Mouse (Mus musculus) limb, embryonic 12.5 days (tissue): ENCODE measurements around the gene Fam229b. TPM values are rescaled to one million over a fixed set of nuclear protein-coding genes. Genes with fewer than 3 reads are reported as not detected.

Experiments
- ATAC-seq: fragments of 200-750 bp; cut with Nextera tagmentation; 2 replicates; pipeline ENCODE4 v1.8.0; 2017; ENCODE audit warnings: low read depth, moderate TSS enrichment; ENCODE audit not compliant: insufficient number of reproducible peaks, insufficient read depth, low FRiP score, low TSS enrichment
- H3K27ac ChIP-seq: fragments of 300-500 bp; sonication (generic); 2 replicates; pipeline ENCODE4 v1.5.1; 2016; ENCODE audit warnings: mild to moderate bottlenecking, moderate library complexity
- H3K27me3 ChIP-seq: fragments of 300-500 bp; sonication (generic); 2 replicates; pipeline ENCODE4 v1.6.1; 2016; ENCODE audit warnings: mild to moderate bottlenecking, moderate library complexity
- H3K36me3 ChIP-seq: fragments of 300-500 bp; sonication (generic); 2 replicates; pipeline ENCODE4 v1.6.1; 2016; ENCODE audit warnings: mild to moderate bottlenecking, moderate library complexity
- H3K4me1 ChIP-seq: fragments of 300-500 bp; sonication (generic); replicated peaks from 2 replicates; pipeline ENCODE4 v1.6.1; 2016
- H3K4me2 ChIP-seq: fragments of 300-500 bp; sonication (generic); 2 replicates; pipeline ENCODE4 v1.6.1; 2016; ENCODE audit warnings: mild to moderate bottlenecking, moderate library complexity
- H3K4me3 ChIP-seq: fragments of 300-500 bp; sonication (generic); replicated peaks from 2 replicates; pipeline ENCODE4 v1.5.1; 2016; ENCODE audit warnings: mild to moderate bottlenecking
- H3K9ac ChIP-seq: fragments of 300-500 bp; sonication (generic); replicated peaks from 2 replicates; pipeline ENCODE4 v1.6.1; 2016; ENCODE audit warnings: mild to moderate bottlenecking, moderate library complexity
- H3K9me3 ChIP-seq: fragments of 300-500 bp; sonication (generic); 2 replicates; pipeline ENCODE4 v1.6.1; 2016; ENCODE audit warnings: mild to moderate bottlenecking, moderate library complexity
- WGBS: fragments of 180-500 bp; shearing (Covaris S2); methylation state at CpG from one replicate; pipeline ENCODE4 v1.1.7; 2016; 5-methylcytosine and 5-hydroxymethylcytosine counted together
- polyA plus RNA-seq: library from polyadenylated mRNA; unstranded; fragments of >200 nt; fragmentation: Nextera tagmentation; extraction: Ambion mirVana; gene quantifications from 2 replicates; pipeline ENCODE4 v1.2.1, GENCODE M21; 2016

The Fam229b gene
- polyA plus RNA-seq, 1 experiment from 2014 or later: 15.1 TPM

GRCm38 (mm10) chr10:39165632-39166115, 32.0 kb upstream of the Fam229b start:
- Histone ChIP-seq H3K27ac (no peak overlapping the region), H3K4me3 (0 out of 2 replicates have a peak overlapping the region, but pooled peaks have one; percentile 20), H3K4me2 (peak overlapping the region; percentile 40; the same call in 1 of the 2 replicates), H3K4me1 (peaks cover 31% of the 10 kb centered on the region), H3K9me3 (no peaks in the 10 kb centered on the region), H3K9ac (no peak overlapping the region), H3K36me3 (no peaks in the 10 kb centered on the region), H3K27me3 (no peaks in the 10 kb centered on the region)
- ATAC-seq: no peak
- WGBS: 35% methylated on average over 11 of the region's 11 CpGs

GRCm38 (mm10) chr10:39163694-39164093, 30.0 kb upstream of the Fam229b start, which contains the start of gene Ccn6:
Gene Ccn6 (minus strand): TSS chr10:39163794.
- no peak within 1 kb of the TSS for H3K4me3 ChIP-seq
- no peak within 1 kb of the TSS for H3K27ac ChIP-seq
- H3K9ac ChIP-seq: no peak within 1 kb of the TSS
- H3K4me1 ChIP-seq: peaks cover 15% of the 10 kb centered on the region
- H3K36me3 ChIP-seq: no peaks in the 10 kb centered on the region
- H3K9me3 ChIP-seq: no peaks in the 10 kb centered on the region
- WGBS: 90% methylated on average over 10 of the region's 10 CpGs
- peak within 1 kb of the TSS; percentile 40 for H3K4me2 ChIP-seq
- H3K27me3 ChIP-seq: no peaks in the 10 kb centered on the region
- no peak for ATAC-seq

- no peak for ATAC-seq
- Histone ChIP-seq H3K9me3 (no peaks in the 10 kb centered on the region), H3K36me3 (no peaks in the 10 kb centered on the region), H3K27me3 (no peaks in the 10 kb centered on the region), H3K4me1 (peaks cover 15% of the 10 kb centered on the region), H3K4me2 (peak overlapping the region; percentile 40), H3K4me3 (no peak overlapping the region), H3K9ac (no peak overlapping the region), H3K27ac (no peak overlapping the region)
- WGBS: 16% methylated on average over 18 of the region's 18 CpGs
These were observed 29.2 kb upstream of the Fam229b start for GRCm38 (mm10) chr10:39162666-39163484.

- WGBS: 91% methylated on average over 1 of the region's 1 CpGs
These were observed 27.7 kb upstream of the Fam229b start for GRCm38 (mm10) chr10:39161406-39161805.

GRCm38 (mm10) chr10:39158306-39158705, 24.6 kb upstream of the Fam229b start:
- Histone ChIP-seq H3K9ac (no peak overlapping the region), H3K27ac (no peak overlapping the region), H3K4me3 (no peak overlapping the region), H3K27me3 (no peaks in the 10 kb centered on the region), H3K4me2 (no peak overlapping the region), H3K36me3 (peaks cover 7% of the 10 kb centered on the region; the same call in 1 of the 2 replicates), H3K4me1 (peaks cover 9% of the 10 kb centered on the region), H3K9me3 (no peaks in the 10 kb centered on the region)
- ATAC-seq: no peak
- 52% methylated on average over 12 of the region's 12 CpGs for WGBS

More at GRCm38 (mm10) chr10:39161406-39161805, 27.7 kb upstream of the Fam229b start:
- Histone ChIP-seq H3K4me1 (peaks cover 12% of the 10 kb centered on the region), H3K4me3 (no peak overlapping the region), H3K4me2 (no peak overlapping the region), H3K27ac (no peak overlapping the region), H3K9me3 (no peaks in the 10 kb centered on the region), H3K36me3 (no peaks in the 10 kb centered on the region), H3K9ac (no peak overlapping the region), H3K27me3 (no peaks in the 10 kb centered on the region)
- ATAC-seq: no peak

GRCm38 (mm10) chr10:39157321-39157720, 23.6 kb upstream of the Fam229b start:
- no peaks in the 10 kb centered on the region for H3K27me3 ChIP-seq
- no peak for ATAC-seq

GRCm38 (mm10) chr10:39156719-39157118, 23.0 kb upstream of the Fam229b start:
- Histone ChIP-seq H3K4me1 (no peaks in the 10 kb centered on the region), H3K27me3 (no peaks in the 10 kb centered on the region), H3K9ac (no peak overlapping the region), H3K4me2 (no peak overlapping the region), H3K36me3 (peaks cover 10% of the 10 kb centered on the region; the same call in 1 of the 2 replicates), H3K9me3 (no peaks in the 10 kb centered on the region), H3K27ac (no peak overlapping the region), H3K4me3 (no peak overlapping the region)
- WGBS: 80% methylated on average over 5 of the region's 5 CpGs
- ATAC-seq: no peak

More at GRCm38 (mm10) chr10:39157321-39157720, 23.6 kb upstream of the Fam229b start:
- Histone ChIP-seq H3K4me2 (no peak overlapping the region), H3K4me3 (no peak overlapping the region), H3K9ac (no peak overlapping the region), H3K9me3 (no peaks in the 10 kb centered on the region), H3K27ac (no peak overlapping the region), H3K36me3 (peaks cover 7% of the 10 kb centered on the region; the same call in 1 of the 2 replicates), H3K4me1 (no peaks in the 10 kb centered on the region)
- 91% methylated on average over 1 of the region's 1 CpGs for WGBS

- no peak overlapping the region for H3K4me2 ChIP-seq
- no peaks in the 10 kb centered on the region for H3K27me3 ChIP-seq
- no peak overlapping the region for H3K4me3 ChIP-seq
- 89% methylated on average over 12 of the region's 12 CpGs for WGBS
- no peaks in the 10 kb centered on the region for H3K4me1 ChIP-seq
- ATAC-seq: no peak
- H3K36me3 ChIP-seq: peaks cover 81% of the 10 kb centered on the region
- no peaks in the 10 kb centered on the region for H3K9me3 ChIP-seq
- no peak overlapping the region for H3K27ac ChIP-seq
- H3K9ac ChIP-seq: no peak overlapping the region
These were observed 8.5 kb upstream of the Fam229b start for GRCm38 (mm10) chr10:39142216-39142615.

GRCm38 (mm10) chr10:39141401-39141800, 7.7 kb upstream of the Fam229b start:
- Histone ChIP-seq H3K27me3 (no peaks in the 10 kb centered on the region), H3K9ac (no peak overlapping the region), H3K36me3 (peaks cover 78% of the 10 kb centered on the region), H3K4me3 (no peak overlapping the region), H3K27ac (no peak overlapping the region), H3K9me3 (no peaks in the 10 kb centered on the region), H3K4me2 (no peak overlapping the region), H3K4me1 (no peaks in the 10 kb centered on the region)
- no peak for ATAC-seq
- 96% methylated on average over 2 of the region's 2 CpGs for WGBS

GRCm38 (mm10) chr10:39140843-39141242, 7.1 kb upstream of the Fam229b start:
- Histone ChIP-seq H3K4me2 (no peak overlapping the region), H3K36me3 (peaks cover 72% of the 10 kb centered on the region), H3K4me3 (no peak overlapping the region), H3K9ac (no peak overlapping the region), H3K9me3 (no peaks in the 10 kb centered on the region), H3K27ac (no peak overlapping the region), H3K27me3 (no peaks in the 10 kb centered on the region), H3K4me1 (no peaks in the 10 kb centered on the region)
- ATAC-seq: no peak
- WGBS: 80% methylated on average over 14 of the region's 14 CpGs

GRCm38 (mm10) chr10:39138761-39139160, 5.0 kb upstream of the Fam229b start:
- Histone ChIP-seq H3K27me3 (no peaks in the 10 kb centered on the region), H3K36me3 (peaks cover 53% of the 10 kb centered on the region), H3K9me3 (no peaks in the 10 kb centered on the region), H3K9ac (no peak overlapping the region), H3K4me2 (no peak overlapping the region), H3K4me3 (no peak overlapping the region), H3K27ac (no peak overlapping the region), H3K4me1 (peaks cover 9% of the 10 kb centered on the region)
- WGBS: 86% methylated on average over 6 of the region's 6 CpGs
- ATAC-seq: no peak
